Mouse (Mus musculus) lung, embryonic 16.5 days (tissue): ENCODE results near the gene Smad9. TPM values are rescaled to one million over a fixed set of nuclear protein-coding genes. Genes with fewer than 3 reads are reported as not detected.
A peak's percentile ranks its signal among the peaks of the same experiment; 100 is the strongest.

Experiments used
- ATAC-seq: fragments of 200-750 bp; cut with Nextera tagmentation; 2 replicates; pipeline ENCODE4 v1.8.0; 2017; ENCODE audit warnings: low read depth, mild to moderate bottlenecking, moderate library complexity
- H3K27ac ChIP-seq: fragments of 300-500 bp; sonication (generic); 2 replicates; pipeline ENCODE4 v1.5.1; 2014; ENCODE audit warnings: mild to moderate bottlenecking, control low read depth, low read length
- H3K27me3 ChIP-seq: fragments of 300-500 bp; sonication (generic); 2 replicates; pipeline ENCODE4 v1.6.1; 2014; ENCODE audit warnings: low read depth, low read length, mixed read lengths; ENCODE audit not compliant: control insufficient read depth, insufficient read depth
- H3K36me3 ChIP-seq: fragments of 300-500 bp; sonication (generic); 2 replicates; pipeline ENCODE4 v1.6.1; 2014; ENCODE audit warnings: low read length; ENCODE audit not compliant: control insufficient read depth, insufficient read depth
- H3K4me1 ChIP-seq: fragments of 300-500 bp; sonication (generic); replicated peaks from 2 replicates; pipeline ENCODE4 v1.6.1; 2014; ENCODE audit warnings: low read length, mixed read lengths; ENCODE audit not compliant: control insufficient read depth, insufficient read depth
- H3K4me2 ChIP-seq: fragments of 300-500 bp; sonication (generic); 2 replicates; pipeline ENCODE4 v1.6.1; 2014; ENCODE audit warnings: low read depth, low read length, control low read depth
- H3K4me3 ChIP-seq: fragments of 300-500 bp; sonication (generic); 2 replicates; pipeline ENCODE4 v1.5.1; 2014; ENCODE audit warnings: mild to moderate bottlenecking, low read length, control low read depth
- H3K9ac ChIP-seq: fragments of 300-500 bp; sonication (generic); 2 replicates; pipeline ENCODE4 v1.6.1; 2014; ENCODE audit warnings: low read length, control low read depth
- H3K9me3 ChIP-seq: fragments of 300-500 bp; sonication (generic); 2 replicates; pipeline ENCODE4 v1.6.1; 2016; ENCODE audit warnings: low read length; ENCODE audit not compliant: control insufficient read depth
- WGBS: fragments of 180-500 bp; shearing (Covaris S2); extraction: QIAGEN DNeasy Blood & Tissue Kit; methylation state at CpG from one replicate; pipeline ENCODE4 v1.1.7; 2014; 5-methylcytosine and 5-hydroxymethylcytosine counted together
- polyA plus RNA-seq: library from polyadenylated mRNA; unstranded; fragments of >200 nt; fragmentation: Nextera tagmentation; extraction: Ambion mirVana; gene quantifications from 2 replicates; pipeline ENCODE4 v1.2.1, GENCODE M21; 2015

The Smad9 gene
- polyA plus RNA-seq, 1 experiment from 2014 or later, result 1.8 TPM

- Histone ChIP-seq H3K27me3 (no peaks in the 10 kb centered on the region), H3K36me3 (peaks cover 42% of the 10 kb centered on the region), H3K4me1 (no peaks in the 10 kb centered on the region), H3K4me2 (no peak overlapping the region), H3K9ac (no peak overlapping the region), H3K9me3 (no peaks in the 10 kb centered on the region), H3K27ac (no peak overlapping the region), H3K4me3 (no peak overlapping the region)
- ATAC-seq, result no peak
- WGBS, result 84% methylated on average over 6 of the region's 6 CpGs
Measured at GRCm38 (mm10) chr3:54728100-54728499, 27.3 kb upstream of the Smad9 start.

- Histone ChIP-seq H3K36me3 (peaks cover 42% of the 10 kb centered on the region), H3K27me3 (no peaks in the 10 kb centered on the region), H3K4me1 (no peaks in the 10 kb centered on the region; the same call in 1 of the 2 replicates), H3K9me3 (no peaks in the 10 kb centered on the region), H3K4me2 (no peak overlapping the region), H3K9ac (no peak overlapping the region), H3K27ac (no peak overlapping the region), H3K4me3 (no peak overlapping the region)
- 61% methylated on average over 8 of the region's 8 CpGs for WGBS
- ATAC-seq, result no peak
Measured at GRCm38 (mm10) chr3:54731626-54732150, 23.7 kb upstream of the Smad9 start.

DNA sequence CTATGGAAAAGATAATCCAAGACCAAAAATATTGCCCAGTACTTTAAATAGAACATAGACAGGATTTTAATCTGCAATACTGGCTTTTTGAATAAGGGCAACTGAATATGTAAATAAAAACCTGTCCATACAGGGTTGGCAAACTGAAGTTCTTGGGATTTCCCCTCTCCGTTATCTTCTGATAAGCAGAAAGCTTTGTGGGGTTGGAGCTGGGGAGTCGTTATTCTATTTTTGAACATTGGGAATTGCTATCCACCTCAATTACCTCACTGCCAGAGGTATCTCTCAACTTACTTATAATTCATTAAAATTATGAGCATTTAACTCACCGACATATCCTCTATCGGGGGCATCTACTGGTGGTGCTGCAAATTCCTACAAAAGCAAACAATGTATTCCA, 23.0 kb upstream of the Smad9 start:
- H3K36me3 ChIP-seq, result peaks cover 36% of the 10 kb centered on the region
- no peaks in the 10 kb centered on the region for H3K9me3 ChIP-seq
- no peak for ATAC-seq
- no peak overlapping the region for H3K9ac ChIP-seq
- no peak overlapping the region for H3K4me2 ChIP-seq
- no peaks in the 10 kb centered on the region; the same call in 1 of the 2 replicates for H3K4me1 ChIP-seq
- H3K4me3 ChIP-seq, result no peak overlapping the region
- no peak overlapping the region for H3K27ac ChIP-seq
- 83% methylated on average over 4 of the region's 4 CpGs for WGBS
- no peaks in the 10 kb centered on the region for H3K27me3 ChIP-seq

- H3K4me3 ChIP-seq, result peak overlapping the region; percentile 89
- no peaks in the 10 kb centered on the region for H3K27me3 ChIP-seq
- H3K9me3 ChIP-seq, result no peaks in the 10 kb centered on the region
- peak overlapping the region; percentile 100 for H3K27ac ChIP-seq
- peak overlapping the region; percentile 97 for H3K9ac ChIP-seq
- under 1% methylated on average over 62 of the region's 84 CpGs for WGBS
- H3K4me1 ChIP-seq, result no peaks in the 10 kb centered on the region; the same call in 1 of the 2 replicates
- ATAC-seq, result peak; percentile 94
- peaks cover 20% of the 10 kb centered on the region for H3K36me3 ChIP-seq
- peak overlapping the region; percentile 83 for H3K4me2 ChIP-seq
Measured at GRCm38 (mm10) chr3:54734411-54735246, 20.8 kb upstream of the Smad9 start.

DNA sequence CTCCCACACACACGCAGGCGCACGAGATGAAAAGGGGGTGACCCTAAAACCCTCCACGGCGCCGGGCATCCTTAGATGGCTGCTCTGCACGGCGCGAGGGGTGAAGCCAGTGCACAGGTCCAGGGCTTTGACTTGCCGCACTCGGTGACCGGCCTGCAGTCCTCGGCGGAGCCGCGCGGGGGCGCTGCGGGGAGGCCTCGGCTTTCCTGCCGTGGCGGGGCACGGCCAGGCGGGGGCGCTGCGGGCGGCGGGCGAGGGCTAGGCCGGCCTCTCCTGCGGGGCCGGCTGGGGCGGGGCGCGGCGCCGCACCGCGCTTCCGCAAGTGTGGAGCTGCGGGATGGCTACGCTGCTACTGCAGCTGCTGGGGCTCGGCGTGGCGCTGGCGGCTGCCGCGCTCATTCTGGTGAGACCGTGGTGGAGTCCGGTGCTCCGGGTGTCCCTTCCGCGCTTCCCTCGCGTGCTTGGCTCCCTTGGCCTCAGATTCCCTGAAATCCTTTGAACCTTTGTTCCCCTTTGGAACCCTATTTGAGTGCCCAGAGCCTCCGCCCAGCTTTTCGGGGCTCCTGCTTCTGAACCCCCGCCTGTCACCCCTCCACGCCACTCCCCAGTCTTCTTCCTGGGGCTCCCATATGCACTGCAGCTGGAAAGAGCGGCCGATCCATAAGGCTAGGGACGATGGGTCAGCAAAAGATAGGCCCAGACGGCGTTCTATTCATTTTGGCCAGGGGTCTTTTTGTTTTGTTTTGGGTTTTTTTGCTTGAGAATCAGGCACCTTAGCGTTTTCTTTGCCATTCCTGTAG, 19.9 kb upstream of the Smad9 start, which contains the start of the genes Exosc8 and Alg5:
Exosc8 (minus strand) TSS at position 147 of the 800 bp plus-strand sequence.
Alg5 (plus strand) TSS at position 293 of the 800 bp plus-strand sequence.
- peak; percentile 90 for ATAC-seq
- Histone ChIP-seq H3K4me1 (no peaks in the 10 kb centered on the region; the same call in 1 of the 2 replicates), H3K27ac (peak within 1 kb of the TSS; percentile 100), H3K36me3 (peaks cover 15% of the 10 kb centered on the region), H3K27me3 (no peaks in the 10 kb centered on the region), H3K9me3 (no peaks in the 10 kb centered on the region), H3K9ac (peak within 1 kb of the TSS; percentile 97), H3K4me2 (peak within 1 kb of the TSS; percentile 83), H3K4me3 (peak within 1 kb of the TSS; percentile 89)
- under 1% methylated on average over 56 of the region's 65 CpGs for WGBS

- no peaks in the 10 kb centered on the region; the same call in 1 of the 2 replicates for H3K4me1 ChIP-seq
- H3K4me2 ChIP-seq, result peak overlapping the region; percentile 83
- 47% methylated on average over 18 of the region's 18 CpGs for WGBS
- peaks cover 19% of the 10 kb centered on the region for H3K36me3 ChIP-seq
- H3K27ac ChIP-seq, result peak overlapping the region; percentile 100; the same call in 1 of the 2 replicates
- H3K27me3 ChIP-seq, result no peaks in the 10 kb centered on the region
- H3K9ac ChIP-seq, result peak overlapping the region; percentile 97
- no peak for ATAC-seq
- H3K4me3 ChIP-seq, result peak overlapping the region; percentile 89
- no peaks in the 10 kb centered on the region for H3K9me3 ChIP-seq
Measured at GRCm38 (mm10) chr3:54736101-54736927, 19.1 kb upstream of the Smad9 start.

- H3K27me3 ChIP-seq, result no peaks in the 10 kb centered on the region
- no peaks in the 10 kb centered on the region; the same call in 1 of the 2 replicates for H3K4me1 ChIP-seq
- no peak overlapping the region for H3K27ac ChIP-seq
- no peak for ATAC-seq
- peaks cover 26% of the 10 kb centered on the region for H3K36me3 ChIP-seq
- no peak overlapping the region for H3K4me3 ChIP-seq
- H3K9ac ChIP-seq, result no peak overlapping the region
- H3K9me3 ChIP-seq, result no peaks in the 10 kb centered on the region
- H3K4me2 ChIP-seq, result no peak overlapping the region
- WGBS, result 83% methylated on average over 8 of the region's 8 CpGs
Measured at GRCm38 (mm10) chr3:54737317-54737716, 18.1 kb upstream of the Smad9 start.

DNA sequence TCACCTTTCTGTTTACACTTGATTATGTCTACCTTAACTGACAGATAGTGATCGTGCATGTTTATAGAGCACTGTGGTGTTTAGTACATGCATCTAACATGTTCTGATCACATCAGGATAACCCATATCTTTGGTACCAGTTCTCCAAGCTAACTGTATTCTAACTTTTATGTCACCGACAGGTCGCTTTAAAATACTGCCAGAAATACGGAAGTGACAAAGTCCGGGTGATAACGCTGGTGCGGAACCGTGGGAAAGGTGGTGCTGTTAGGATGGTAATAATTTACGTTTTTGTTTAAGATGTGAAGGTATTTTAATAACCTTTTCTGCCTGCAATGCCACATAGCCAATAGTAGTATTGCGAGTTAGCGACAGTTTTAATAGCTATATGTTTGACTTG, 13.4 kb upstream of the Smad9 start:
- no peaks in the 10 kb centered on the region for H3K9me3 ChIP-seq
- no peaks in the 10 kb centered on the region for H3K4me1 ChIP-seq
- H3K36me3 ChIP-seq, result peaks cover 48% of the 10 kb centered on the region
- no peaks in the 10 kb centered on the region for H3K27me3 ChIP-seq
- H3K27ac ChIP-seq, result no peak overlapping the region
- no peak for ATAC-seq
- H3K4me2 ChIP-seq, result no peak overlapping the region
- H3K4me3 ChIP-seq, result no peak overlapping the region
- 94% methylated on average over 11 of the region's 11 CpGs for WGBS
- no peak overlapping the region for H3K9ac ChIP-seq
